Mouse (Mus musculus) common myeloid progenitor, adult 5-6 weeks (primary cell): ENCODE results near the gene Pi4k2b. TPM values are rescaled to one million over a fixed set of nuclear protein-coding genes. Genes with fewer than 3 reads are reported as not detected.

Experiments
- total RNA-seq: library from RNA; stranded (forward); fragments of 200-1000, 187-1606 nt; gene quantifications from 2 replicates; pipeline ENCODE4 v1.2.3, GENCODE M21; 2017

Pi4k2b gene
- total RNA-seq, 1 experiment from 2014 or later = 19.6 TPM

Other genes starting within 250 kb of the Pi4k2b start
- gene Lgi2, start 175.1 kb upstream of the Pi4k2b start, total RNA-seq = not detected in 2 replicates
- 16.1 and 18.9 TPM in 2 replicates for gene Sepsecs, start 71.9 kb upstream of the Pi4k2b start, total RNA-seq
- gene Zcchc4, start 33.8 kb downstream of the Pi4k2b start, total RNA-seq = 18.5 and 19.2 TPM in 2 replicates
- 58.1 and 88.8 TPM in 2 replicates for gene Anapc4, start 92.4 kb downstream of the Pi4k2b start, total RNA-seq